Mouse (Mus musculus) testis, adult 2 months (tissue): Measurements from ENCODE around the gene Pigc. TPM values are rescaled to one million over a fixed set of nuclear protein-coding genes. Genes with fewer than 3 reads are reported as not detected.

ENCODE experiments used
- H3K27ac ChIP-seq: fragments of 200-500 bp; 2 replicates; pipeline ENCODE4 v1.5.1; 2012; ENCODE audit warnings: low read depth, low read length; ENCODE audit not compliant: control insufficient read depth, insufficient read depth
- H3K27me3 ChIP-seq: fragments of 200-500 bp; 2 replicates; pipeline ENCODE4 v1.6.1; 2012; ENCODE audit warnings: mild to moderate bottlenecking, low read length, moderate library complexity; ENCODE audit not compliant: control insufficient read depth, insufficient read depth
- H3K36me3 ChIP-seq: fragments of 200-500 bp; 2 replicates; pipeline ENCODE4 v1.6.1; 2012; ENCODE audit warnings: mild to moderate bottlenecking, low read length; ENCODE audit not compliant: control insufficient read depth, insufficient read depth
- H3K4me1 ChIP-seq: fragments of 200-500 bp; 2 replicates; pipeline ENCODE4 v1.6.1; 2012; ENCODE audit warnings: low read length; ENCODE audit not compliant: control insufficient read depth, insufficient read depth
- H3K4me3 ChIP-seq: fragments of 200-500 bp; 2 replicates; pipeline ENCODE4 v1.5.1; 2012; ENCODE audit warnings: low read depth, mild to moderate bottlenecking, low read length, moderate library complexity, mixed read lengths; ENCODE audit not compliant: control insufficient read depth
- CTCF ChIP-seq: fragments of 200-500 bp; IDR thresholded peaks from 2 replicates; pipeline ENCODE4 v1.5.1; 2012; ENCODE audit warnings: low read depth, mild to moderate bottlenecking, inconsistent platforms, low read length, moderate library complexity; ENCODE audit not compliant: control insufficient read depth, insufficient read depth, insufficient replicate concordance
- POLR2A ChIP-seq: fragments of 200-500 bp; IDR thresholded peaks from 2 replicates; pipeline ENCODE4 v1.6.1; 2012; ENCODE audit warnings: low read depth, mild to moderate bottlenecking, inconsistent platforms, low read length, moderate library complexity; ENCODE audit not compliant: control insufficient read depth
- polyA plus RNA-seq: library from polyadenylated mRNA; depleted of rRNA; stranded (reverse); fragments of >200 nt; gene quantifications from 2 replicates; pipeline ENCODE4 v1.2.3, GENCODE M21; 2012; rRNA removed

The Pigc gene
- polyA plus RNA-seq, result 30.6 and 41.5 TPM in 2 replicates

DNA sequence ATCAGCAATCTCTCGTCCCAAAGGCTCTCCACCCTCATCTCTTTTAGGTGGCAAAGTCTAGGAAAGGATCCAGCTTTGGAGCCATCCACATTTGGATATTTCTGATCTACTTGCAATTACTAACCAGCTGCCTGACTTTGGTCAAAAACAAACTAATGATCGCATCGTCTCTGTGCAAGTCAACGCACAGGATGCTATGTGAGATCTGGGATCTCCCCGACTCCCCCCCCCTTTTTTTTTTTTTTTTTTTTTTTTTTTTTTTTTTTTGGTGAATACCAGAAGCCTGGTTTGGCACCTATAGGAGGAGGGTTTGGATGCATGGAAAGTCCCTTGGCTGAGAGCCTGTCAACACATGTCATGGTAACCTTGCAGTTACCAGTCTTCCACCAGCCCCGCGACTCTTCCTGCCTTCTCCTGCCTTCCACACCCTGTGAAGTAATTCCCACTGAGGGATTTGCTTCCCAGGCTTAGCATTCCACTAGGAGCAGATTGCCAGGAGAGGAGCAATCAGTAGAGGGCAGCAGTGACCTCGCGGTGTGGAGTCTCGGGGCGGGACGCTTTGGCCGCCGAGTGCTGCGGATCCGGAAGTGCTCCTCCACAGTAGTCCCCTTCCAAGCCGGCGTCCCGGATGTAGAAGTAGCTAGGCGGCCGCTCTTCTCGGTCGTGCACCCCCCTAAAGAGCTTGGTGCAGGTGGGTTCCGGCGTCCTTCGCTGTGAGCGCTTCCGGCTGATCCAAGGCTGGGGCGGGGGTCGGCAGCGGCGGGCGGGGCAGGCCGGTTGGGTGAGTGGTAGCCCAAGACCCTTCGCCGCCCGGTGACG, at the start of gene Pigc:
Gene Pigc (plus strand): TSS at position 598 of the 819 bp plus-strand sequence.
- Histone ChIP-seq H3K4me1 (peaks cover 5% of the 10 kb centered on the region; the same call in 1 of the 2 replicates), H3K27me3 (no peaks in the 10 kb centered on the region), H3K27ac (peak within 1 kb of the TSS; percentile 70), H3K36me3 (no peaks in the 10 kb centered on the region), H3K4me3 (peak within 1 kb of the TSS; percentile 88)
- TF ChIP-seq CTCF (peak; percentile 40; the same call in 1 of the 2 replicates), POLR2A (peak; percentile 60; the same call in 1 of the 2 replicates)

DNA sequence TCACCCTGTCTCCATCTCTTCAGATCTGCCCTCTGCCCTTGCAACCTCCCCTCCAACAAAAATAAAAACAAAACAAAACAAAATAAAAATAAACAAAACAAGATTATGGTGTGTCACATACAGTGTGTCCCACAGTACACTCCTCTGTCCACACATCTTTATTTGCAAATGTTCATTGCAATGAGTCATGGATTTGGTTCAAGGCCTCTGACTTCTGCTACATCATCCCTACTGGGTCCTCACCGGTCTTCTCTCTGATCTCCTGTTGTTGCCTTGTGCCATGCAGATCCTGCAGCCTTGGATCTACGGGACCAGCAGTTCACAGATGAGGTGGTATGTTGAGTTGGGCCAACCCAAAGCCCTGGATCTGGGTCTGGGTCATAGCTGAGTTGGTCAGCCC, 49.4 kb upstream of the Pigc start:
- H3K27ac ChIP-seq, result no peak overlapping the region
- H3K36me3 ChIP-seq, result no peaks in the 10 kb centered on the region
- no peaks in the 10 kb centered on the region; the same call in 1 of the 2 replicates for H3K4me1 ChIP-seq
- TF ChIP-seq POLR2A, result no peak
- H3K4me3 ChIP-seq, result no peak overlapping the region
- no peaks in the 10 kb centered on the region for H3K27me3 ChIP-seq

GRCm38 (mm10) chr1:161920475-161921454, 48.2 kb upstream of the Pigc start:
- Histone ChIP-seq H3K27ac (no peak overlapping the region), H3K4me3 (no peak overlapping the region), H3K36me3 (no peaks in the 10 kb centered on the region), H3K4me1 (no peaks in the 10 kb centered on the region), H3K27me3 (no peaks in the 10 kb centered on the region)
- TF ChIP-seq POLR2A (no peak), CTCF (no peak)

GRCm38 (mm10) chr1:161921928-161922327, 47.1 kb upstream of the Pigc start:
- TF ChIP-seq CTCF (no peak), POLR2A (no peak)
- H3K4me3 ChIP-seq, result no peak overlapping the region
- H3K27ac ChIP-seq, result no peak overlapping the region
- no peaks in the 10 kb centered on the region for H3K27me3 ChIP-seq
- H3K36me3 ChIP-seq, result no peaks in the 10 kb centered on the region
- H3K4me1 ChIP-seq, result no peaks in the 10 kb centered on the region

DNA sequence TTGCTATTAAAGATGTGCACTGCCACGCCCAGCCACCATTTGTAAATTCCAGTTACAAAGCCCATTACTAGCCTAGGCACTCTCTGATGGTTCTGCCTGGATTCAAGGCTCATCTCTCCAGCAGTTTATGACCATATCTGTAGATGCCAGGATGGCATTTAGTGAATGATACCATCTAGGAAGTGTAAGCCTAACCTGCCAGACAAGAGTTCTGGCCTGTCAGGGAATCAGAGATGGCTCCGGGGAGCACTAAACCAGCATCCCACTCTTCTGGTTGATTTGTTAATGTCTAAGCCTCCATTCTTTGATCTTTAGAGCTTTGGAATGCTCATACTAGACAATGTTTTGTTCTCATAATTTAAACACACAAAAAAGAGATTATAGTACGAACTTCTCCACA, 44.7 kb upstream of the Pigc start:
- H3K27ac ChIP-seq, result no peak overlapping the region
- TF ChIP-seq POLR2A, result no peak
- no peak for TF ChIP-seq CTCF
- no peak overlapping the region for H3K4me3 ChIP-seq
- no peaks in the 10 kb centered on the region for H3K36me3 ChIP-seq
- no peaks in the 10 kb centered on the region for H3K4me1 ChIP-seq
- no peaks in the 10 kb centered on the region for H3K27me3 ChIP-seq

GRCm38 (mm10) chr1:161925281-161925805, 43.6 kb upstream of the Pigc start:
- Histone ChIP-seq H3K27me3 (no peaks in the 10 kb centered on the region), H3K4me3 (no peak overlapping the region), H3K4me1 (no peaks in the 10 kb centered on the region), H3K27ac (no peak overlapping the region), H3K36me3 (no peaks in the 10 kb centered on the region)
- TF ChIP-seq CTCF (no peak), POLR2A (no peak)

- H3K36me3 ChIP-seq, result no peaks in the 10 kb centered on the region
- H3K27ac ChIP-seq, result no peak overlapping the region
Observed at GRCm38 (mm10) chr1:161927976-161928375, 41.0 kb upstream of the Pigc start.

More at GRCm38 (mm10) chr1:161927976-161928375, 41.0 kb upstream of the Pigc start:
- Histone ChIP-seq H3K4me3 (no peak overlapping the region), H3K27me3 (no peaks in the 10 kb centered on the region), H3K4me1 (no peaks in the 10 kb centered on the region)
- TF ChIP-seq POLR2A (no peak), CTCF (no peak)
